In genomic region chr10:111365011-111365410, GRCm38 (mm10) we compare ENCODE assay signal across 9 mouse cellular contexts.
DNase-seq lines count a peak whose midpoint lies in the region; ATAC-seq and TF ChIP-seq lines count a peak whose summit lies in the region.
"Had no signal": no experiment of that assay in that cellular context is flagged by ENCODE, and none has a peak within 500 bp of the region (broad histone marks: within the 10 kb centered on the region; RNA-seq: fewer than 3 reads in every experiment).

No protein-coding gene starts in this region.

- no peak overlapping the region for H3K9ac ChIP-seq in intestine, embryonic 16.5 days (ENCODE audit: low read depth, low read length)
- H3K9ac ChIP-seq in lung, postnatal 0 days (replicated peaks; ENCODE audit: low read depth), result no peak overlapping the region
- H3K9ac ChIP-seq: limb, embryonic 12.5 days had no signal

- peak; percentile 74 for TF ChIP-seq EP300 in lung, postnatal 0 days (IDR thresholded peaks at IDR 0.05)

- no peak overlapping the region for H3K4me2 ChIP-seq in intestine, embryonic 16.5 days (ENCODE audit: low read depth, low read length)
- H3K4me2 ChIP-seq in lung, postnatal 0 days (replicated peaks; ENCODE audit: low read depth, low read length), result no peak overlapping the region
- H3K4me2 ChIP-seq: limb, embryonic 12.5 days had no signal

- no peak overlapping the region for H3K4me3 ChIP-seq in intestine, embryonic 16.5 days (ENCODE audit: low read length)
- no peak overlapping the region for H3K4me3 ChIP-seq in lung, postnatal 0 days (ENCODE audit: low read depth, low read length)
- H3K4me3 ChIP-seq: limb, embryonic 12.5 days had no signal

- peaks cover 4% of the 10 kb centered on the region; the same call in 1 of the 2 replicates for H3K4me1 ChIP-seq in intestine, embryonic 16.5 days (ENCODE audit: control insufficient read depth, insufficient read depth, low read length)
- peaks cover 3% of the 10 kb centered on the region; the same call in 1 of the 2 replicates for H3K4me1 ChIP-seq in lung, postnatal 0 days (ENCODE audit: insufficient read depth, low read depth, low read length)

- H3K9me3 ChIP-seq in intestine, embryonic 16.5 days (ENCODE audit: control insufficient read depth, low read length), result no peaks in the 10 kb centered on the region
- H3K9me3 ChIP-seq in lung, postnatal 0 days (ENCODE audit: low read length), result no peaks in the 10 kb centered on the region
- H3K9me3 ChIP-seq: limb, embryonic 12.5 days had no signal

- DNase-seq in adrenal gland, adult 2 months, result peak; percentile 65
- DNase-seq in adrenal gland, adult 18-20 months (ENCODE audit: low spot score in 2 of 2), result no peak
- peak; percentile 72 for DNase-seq in Muller cell, postnatal 12 days (ENCODE audit: inconsistent ontology term)
- peak; percentile 90 for DNase-seq in lung, postnatal 0 days (ENCODE audit: low spot score)
- no peak for DNase-seq in thymus, postnatal 25 days
- DNase-seq in testis, postnatal 14 days (ENCODE audit: low spot score), result no peak

- no peak for TF ChIP-seq CTCF in lung, postnatal 0 days (IDR thresholded peaks at IDR 0.05)

- H3K36me3 ChIP-seq in intestine, embryonic 16.5 days (ENCODE audit: control insufficient read depth, insufficient read depth, low read length), result no peaks in the 10 kb centered on the region
- no peaks in the 10 kb centered on the region for H3K36me3 ChIP-seq in lung, postnatal 0 days (ENCODE audit: insufficient read depth, low read length)
- H3K36me3 ChIP-seq: limb, embryonic 12.5 days had no signal

- no peaks in the 10 kb centered on the region for H3K27me3 ChIP-seq in intestine, embryonic 16.5 days (replicated peaks; ENCODE audit: control insufficient read depth, insufficient read depth, low read length)
- no peaks in the 10 kb centered on the region for H3K27me3 ChIP-seq in lung, postnatal 0 days (replicated peaks; ENCODE audit: insufficient read depth, low read length)
- H3K27me3 ChIP-seq: limb, embryonic 12.5 days had no signal

- WGBS in intestine, embryonic 16.5 days, result 60% methylated on average over 5 of the region's 5 CpGs
- 31% methylated on average over 5 of the region's 5 CpGs for WGBS in lung, postnatal 0 days

- ATAC-seq in intestine, embryonic 16.5 days, result peak; percentile 58; the same call in 1 of the 2 replicates
- peak; percentile 87 for ATAC-seq in lung, postnatal 0 days
- no peak for ATAC-seq in erythroblast, adult 5-6 weeks (replicated peaks; ENCODE audit: low FRiP score, poor library complexity, severe bottlenecking)

- H3K27ac ChIP-seq in intestine, embryonic 16.5 days (ENCODE audit: low read length), result no peak overlapping the region
- H3K27ac ChIP-seq in lung, postnatal 0 days (ENCODE audit: low read length), result peak overlapping the region; percentile 39; the same call in 1 of the 2 replicates
- H3K27ac ChIP-seq: limb, embryonic 12.5 days had no signal

Comparison
In these comparisons a context has a peak if more than half of its experiments do, and no peak if none do; other contexts are left out.
1. DNase-seq: peak in adrenal gland, adult 2 months (single experiment), Muller cell, postnatal 12 days (single experiment) and lung, postnatal 0 days (single experiment); none in adrenal gland, adult 18-20 months (0 of 2), thymus, postnatal 25 days (single experiment) and testis, postnatal 14 days (single experiment).